Mouse (Mus musculus) thymus, postnatal 36 days (tissue): ENCODE results near the gene Yipf3.

Source experiments
- DNase-seq, 2 experiments: peaks; one replicate each; pipeline ENCODE4 v3.0.0; 2022; ENCODE audit warnings: mixed read lengths in 2 of 2

Gene Yipf3

GRCm38 (mm10) chr17:46287678-46288095, 39.8 kb downstream of the Yipf3 start:
- DNase-seq = peak in 1 of 2 experiments; percentile 47

GRCm38 (mm10) chr17:46296601-46297000, 48.7 kb downstream of the Yipf3 start:
- no peak for DNase-seq

- no peak for DNase-seq
Measured at GRCm38 (mm10) chr17:46297028-46297363, 49.1 kb downstream of the Yipf3 start.

GRCm38 (mm10) chr17:46297364-46298219, 49.7 kb downstream of the Yipf3 start, which contains the start of gene Dlk2:
Dlk2 (plus strand) TSS chr17:46297421.
- DNase-seq = no peak

GRCm38 (mm10) chr17:46298220-46298913, 50.5 kb downstream of the Yipf3 start:
- DNase-seq = peak; percentile 76 to 78

- DNase-seq = no peak
Measured at GRCm38 (mm10) chr17:46301892-46302291, 54.0 kb downstream of the Yipf3 start.
